Mouse (Mus musculus) kidney, adult 2 months (tissue): ENCODE measurements around the gene Kmt5c. TPM values are rescaled to one million over a fixed set of nuclear protein-coding genes. Genes with fewer than 3 reads are reported as not detected.
A peak's percentile ranks its signal among the peaks of the same experiment; 100 is the strongest.

Experiments used
- DNase-seq: peaks from one replicate; pipeline ENCODE4 v3.0.0; 2021
- H3K27ac ChIP-seq: fragments of 200-500 bp; 2 replicates; pipeline ENCODE4 v1.5.1; 2012; ENCODE audit warnings: low read depth, low read length, control low read depth, inconsistent platforms; ENCODE audit not compliant: insufficient read depth
- H3K27me3 ChIP-seq: fragments of 200-500 bp; replicated peaks from 2 replicates; pipeline ENCODE4 v1.6.1; 2012; ENCODE audit warnings: mild to moderate bottlenecking, moderate library complexity, low read length, inconsistent platforms; ENCODE audit not compliant: control insufficient read depth, insufficient read depth
- H3K36me3 ChIP-seq: fragments of 200-500 bp; 2 replicates; pipeline ENCODE4 v1.6.1; 2012; ENCODE audit warnings: mild to moderate bottlenecking, moderate library complexity, low read length, inconsistent platforms; ENCODE audit not compliant: control insufficient read depth, insufficient read depth
- H3K4me1 ChIP-seq: fragments of 200-500 bp; 2 replicates; pipeline ENCODE4 v1.6.1; 2011; ENCODE audit warnings: low read length; ENCODE audit not compliant: control insufficient read depth, insufficient read depth
- H3K4me3 ChIP-seq: fragments of 200-500 bp; 2 replicates; pipeline ENCODE4 v1.5.1; 2011; ENCODE audit warnings: mild to moderate bottlenecking, low read depth, low read length, control low read depth; ENCODE audit not compliant: insufficient read depth
- CTCF ChIP-seq: fragments of 200-500 bp; conservative IDR thresholded peaks from 2 replicates; pipeline ENCODE4 v1.5.1; 2011; ENCODE audit warnings: low read depth, mild to moderate bottlenecking, control low read depth, low read length, moderate library complexity, mixed read lengths; ENCODE audit not compliant: insufficient read depth, insufficient read length
- POLR2A ChIP-seq: fragments of 200-500 bp; IDR thresholded peaks from one replicate; pipeline ENCODE4 v1.6.1; 2011; ENCODE audit warnings: low read depth, low read length, control low read depth
- whole genome bisulfite sequencing: fragments of 180-500 bp; shearing (Covaris S2); methylation state at CpG from one replicate; pipeline ENCODE4 v1.1.7; 2018; 5-methylcytosine and 5-hydroxymethylcytosine counted together
- polyA plus RNA-seq: library from polyadenylated mRNA; depleted of rRNA; stranded (reverse); fragments of >200 nt; gene quantifications from 2 replicates; pipeline ENCODE4 v1.2.3, GENCODE M21; 2012

Gene Kmt5c
- polyA plus RNA-seq, 1 experiment, result 83.2 TPM

DNA sequence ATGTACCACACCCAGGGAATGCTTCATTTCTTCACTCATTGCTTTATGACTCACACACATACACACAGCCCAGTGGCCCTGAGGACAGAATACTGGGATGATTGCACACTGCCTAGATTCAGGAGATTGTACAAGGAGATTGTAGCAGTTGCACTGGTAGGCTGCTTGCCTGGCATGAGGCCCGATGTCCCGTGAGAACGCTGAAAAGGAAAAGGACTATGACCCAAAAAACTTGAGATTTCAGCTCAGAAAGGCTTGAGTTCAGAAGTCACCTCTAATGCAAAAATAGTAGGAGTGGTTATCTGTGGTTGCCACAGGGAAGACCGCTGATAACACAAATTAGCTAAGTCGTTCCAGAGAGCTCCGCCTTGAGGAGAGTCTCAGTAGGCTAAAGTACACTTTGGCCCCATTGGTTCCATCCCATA, 6.9 kb upstream of the Kmt5c start:
- Histone ChIP-seq H3K36me3 (no peaks in the 10 kb centered on the region), H3K4me3 (no peak overlapping the region), H3K27me3 (no peaks in the 10 kb centered on the region), H3K4me1 (peaks cover 18% of the 10 kb centered on the region; the same call in 1 of the 2 replicates), H3K27ac (no peak overlapping the region)
- WGBS, result 37% methylated on average over 6 of the region's 6 CpGs
- TF ChIP-seq POLR2A (no peak), CTCF (no peak)
- DNase-seq, result peak; percentile 74

DNA sequence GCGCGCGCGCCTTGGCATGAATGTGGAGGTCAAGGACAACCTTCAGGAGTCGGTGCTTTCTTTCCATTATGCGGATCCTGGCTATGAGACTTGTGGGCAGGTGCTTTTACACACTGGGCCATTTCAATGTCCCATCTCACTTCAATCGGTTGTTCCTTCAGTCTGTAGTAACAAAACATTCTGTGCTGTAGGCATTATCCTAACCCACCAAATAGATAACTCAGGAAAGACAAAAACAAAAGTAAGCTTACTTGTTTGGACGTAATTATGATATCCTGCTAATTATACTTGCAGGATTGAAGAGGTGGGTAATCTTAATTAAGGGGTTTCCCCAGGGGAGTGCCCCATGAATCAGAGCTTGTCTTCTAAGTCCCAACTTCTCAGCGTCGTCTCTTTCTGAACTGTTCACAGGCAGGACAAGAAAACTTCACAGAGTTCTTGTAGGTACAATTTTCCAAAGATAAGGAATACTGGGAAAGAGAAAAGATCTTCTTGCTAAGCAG, 823 bp upstream of the Kmt5c start:
- Histone ChIP-seq H3K4me1 (peaks cover 8% of the 10 kb centered on the region; the same call in 1 of the 2 replicates), H3K4me3 (peak overlapping the region; percentile 21; the same call in 1 of the 2 replicates), H3K27ac (peak overlapping the region; percentile 14; the same call in 1 of the 2 replicates), H3K27me3 (no peaks in the 10 kb centered on the region), H3K36me3 (no peaks in the 10 kb centered on the region; the same call in 1 of the 2 replicates)
- DNase-seq, result no peak
- TF ChIP-seq POLR2A (no peak), CTCF (no peak)
- 53% methylated on average over 10 of the region's 10 CpGs for WGBS

DNA sequence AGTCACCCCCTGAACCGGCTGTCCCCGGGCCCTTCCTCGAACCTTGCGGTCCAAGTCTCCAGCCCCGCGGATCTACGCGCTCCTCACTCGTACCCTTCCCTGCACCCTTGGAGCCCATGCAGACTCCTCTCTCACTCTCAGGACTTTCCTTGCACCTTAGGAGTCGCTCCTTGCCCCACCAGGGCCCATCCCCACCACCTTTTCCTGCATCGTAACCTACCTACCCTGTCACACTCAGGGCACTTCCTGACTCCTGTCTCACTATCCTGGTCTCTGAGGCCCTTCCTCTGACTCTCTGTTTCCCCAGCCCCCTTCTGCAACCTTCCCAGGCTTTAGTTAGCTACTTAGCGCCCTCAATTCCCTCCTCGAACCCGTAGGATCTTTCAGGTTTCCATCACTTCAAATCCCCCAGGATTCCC, 403 bp downstream of the Kmt5c start:
- WGBS, result under 1% methylated on average over 14 of the region's 14 CpGs
- H3K4me1 ChIP-seq, result peaks cover 8% of the 10 kb centered on the region; the same call in 1 of the 2 replicates
- peak overlapping the region; percentile 90 for H3K4me3 ChIP-seq
- no peak for DNase-seq
- H3K36me3 ChIP-seq, result no peaks in the 10 kb centered on the region; the same call in 1 of the 2 replicates
- H3K27me3 ChIP-seq, result no peaks in the 10 kb centered on the region
- peak overlapping the region; percentile 95 for H3K27ac ChIP-seq
- TF ChIP-seq POLR2A (no peak), CTCF (no peak)

DNA sequence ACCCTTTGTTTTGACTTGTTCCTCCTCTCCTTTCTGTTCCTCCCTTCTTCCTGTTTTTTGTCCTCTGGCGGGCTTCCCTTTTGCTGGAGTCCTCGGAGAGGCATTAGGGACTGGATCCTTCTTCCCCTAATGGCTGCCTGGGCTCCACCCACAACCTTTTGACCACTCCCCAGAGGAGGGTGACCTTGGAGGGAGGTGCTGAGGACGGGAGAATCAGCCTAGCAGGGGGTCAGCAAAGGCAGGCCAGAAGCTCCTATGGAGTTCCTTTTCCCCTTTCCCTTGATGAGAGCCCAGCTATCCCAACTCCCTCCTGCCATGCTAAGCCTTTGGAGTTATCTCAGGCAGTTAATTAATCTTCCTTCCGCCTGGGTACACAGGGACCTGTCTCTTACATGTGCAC, 1.2 kb downstream of the Kmt5c start:
- TF ChIP-seq POLR2A (peak; percentile 28), CTCF (no peak)
- DNase-seq, result peak; percentile 89
- Histone ChIP-seq H3K4me3 (peak overlapping the region; percentile 90), H3K36me3 (no peaks in the 10 kb centered on the region; the same call in 1 of the 2 replicates), H3K27me3 (no peaks in the 10 kb centered on the region), H3K27ac (peak overlapping the region; percentile 95), H3K4me1 (peaks cover 8% of the 10 kb centered on the region; the same call in 1 of the 2 replicates)
- WGBS, result 4% methylated on average over 4 of the region's 4 CpGs

- Histone ChIP-seq H3K4me3 (no peak overlapping the region; the same call in none of the 2 replicates), H3K4me1 (peaks cover 3% of the 10 kb centered on the region; the same call in 1 of the 2 replicates), H3K36me3 (no peaks in the 10 kb centered on the region; the same call in 1 of the 2 replicates), H3K27ac (peak overlapping the region; percentile 90), H3K27me3 (no peaks in the 10 kb centered on the region)
- 79% methylated on average over 21 of the region's 21 CpGs for WGBS
- no peak for TF ChIP-seq CTCF
- TF ChIP-seq POLR2A, result no peak
- no peak for DNase-seq
Observed at GRCm38 (mm10) chr7:4741672-4742481, 2.0 kb downstream of the Kmt5c start.

- peaks cover 3% of the 10 kb centered on the region; the same call in 1 of the 2 replicates for H3K4me1 ChIP-seq
- no peaks in the 10 kb centered on the region for H3K27me3 ChIP-seq
- DNase-seq, result no peak
- no peaks in the 10 kb centered on the region; the same call in 1 of the 2 replicates for H3K36me3 ChIP-seq
- H3K27ac ChIP-seq, result no peak overlapping the region
- no peak for TF ChIP-seq POLR2A
- TF ChIP-seq CTCF, result no peak
- no peak overlapping the region for H3K4me3 ChIP-seq
- WGBS, result 89% methylated on average over 6 of the region's 6 CpGs
Observed at GRCm38 (mm10) chr7:4742482-4742819, 2.5 kb downstream of the Kmt5c start.

GRCm38 (mm10) chr7:4743354-4743753, 3.4 kb downstream of the Kmt5c start:
- H3K27ac ChIP-seq, result no peak overlapping the region
- H3K4me3 ChIP-seq, result no peak overlapping the region
- no peak for DNase-seq
- H3K4me1 ChIP-seq, result peaks cover 3% of the 10 kb centered on the region; the same call in 1 of the 2 replicates
- H3K27me3 ChIP-seq, result no peaks in the 10 kb centered on the region
- TF ChIP-seq POLR2A (no peak), CTCF (no peak)
- WGBS, result 48% methylated on average over 2 of the region's 2 CpGs
- H3K36me3 ChIP-seq, result no peaks in the 10 kb centered on the region; the same call in 1 of the 2 replicates
